Mouse (Mus musculus) olfactory bulb, adult 2 months (tissue): Measurements from ENCODE around the gene Fam216a.

ENCODE experiments used
- CTCF ChIP-seq: fragments of 200-500 bp; IDR thresholded peaks from 2 replicates; pipeline ENCODE4 v1.5.1; 2012; ENCODE audit warnings: low read depth, mild to moderate bottlenecking, low read length, moderate library complexity; ENCODE audit not compliant: insufficient read depth
- POLR2A ChIP-seq: fragments of 200-500 bp; IDR thresholded peaks from 2 replicates; pipeline ENCODE4 v1.6.1; 2012; ENCODE audit warnings: mild to moderate bottlenecking, low read depth, low read length, moderate library complexity; ENCODE audit not compliant: insufficient read depth

GRCm38 (mm10) chr5:122343768-122344167, 28.4 kb downstream of the Fam216a start:
- no peak for TF ChIP-seq CTCF
- no peak for TF ChIP-seq POLR2A
